Mouse (Mus musculus) kidney, adult 10 weeks (tissue): ENCODE data around the gene Hmces. TPM values are rescaled to one million over a fixed set of nuclear protein-coding genes. Genes with fewer than 3 reads are reported as not detected.

Experiments used
- polyA plus RNA-seq: library from polyadenylated mRNA; stranded (reverse); fragments of 350-450 nt; fragmentation: Illumina TruSeq; extraction: RNeasy Lipid Tissue Mini Kit (QIAGEN cat#74804); gene quantifications from one replicate; pipeline ENCODE4 v1.2.3, GENCODE M21; 2014; ENCODE audit warnings: low read depth, low replicate concordance

Gene Hmces
- 8.3 TPM for polyA plus RNA-seq

DNA sequence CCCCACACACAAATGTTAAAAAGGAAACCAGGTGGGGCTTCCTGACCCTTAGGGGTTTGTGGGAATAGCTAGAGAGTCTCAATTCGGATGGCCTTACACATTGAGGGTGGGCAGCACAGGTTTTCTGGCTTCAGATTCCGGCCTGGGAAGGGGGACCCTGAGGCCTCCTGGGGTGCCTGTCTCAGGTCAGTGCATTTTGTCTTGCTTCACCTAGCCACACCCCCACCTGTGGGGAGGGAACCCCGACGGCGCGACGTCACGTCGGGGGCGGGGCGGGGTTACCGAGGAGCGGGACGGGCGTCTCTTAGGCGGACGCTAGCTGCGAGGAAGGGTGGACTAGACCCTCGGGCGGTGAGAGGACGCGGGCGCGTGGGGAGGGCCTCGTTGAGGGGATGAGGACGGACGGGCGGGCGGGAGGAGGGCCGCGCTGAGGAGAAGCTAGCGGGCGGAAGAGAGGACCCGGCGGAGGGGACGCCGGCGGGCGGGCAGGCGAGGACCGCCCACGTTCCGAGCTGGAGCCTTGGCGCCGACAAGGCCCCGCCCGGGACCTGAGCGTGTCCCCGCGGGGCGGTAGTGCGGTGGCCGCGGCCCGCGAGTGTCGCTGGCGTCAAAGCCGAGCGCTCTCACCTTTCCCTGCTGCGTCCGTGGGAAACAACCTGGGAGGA, at the start of gene Hmces:
Gene Hmces (plus strand): TSS at position 275 of the 665 bp plus-strand sequence.

GRCm38 (mm10) chr6:87887594-87888233, 26.0 kb upstream of the Hmces start, which contains the start of gene Copg1:
Gene Copg1, plus strand, starts transcription at chr6:87887814.

DNA sequence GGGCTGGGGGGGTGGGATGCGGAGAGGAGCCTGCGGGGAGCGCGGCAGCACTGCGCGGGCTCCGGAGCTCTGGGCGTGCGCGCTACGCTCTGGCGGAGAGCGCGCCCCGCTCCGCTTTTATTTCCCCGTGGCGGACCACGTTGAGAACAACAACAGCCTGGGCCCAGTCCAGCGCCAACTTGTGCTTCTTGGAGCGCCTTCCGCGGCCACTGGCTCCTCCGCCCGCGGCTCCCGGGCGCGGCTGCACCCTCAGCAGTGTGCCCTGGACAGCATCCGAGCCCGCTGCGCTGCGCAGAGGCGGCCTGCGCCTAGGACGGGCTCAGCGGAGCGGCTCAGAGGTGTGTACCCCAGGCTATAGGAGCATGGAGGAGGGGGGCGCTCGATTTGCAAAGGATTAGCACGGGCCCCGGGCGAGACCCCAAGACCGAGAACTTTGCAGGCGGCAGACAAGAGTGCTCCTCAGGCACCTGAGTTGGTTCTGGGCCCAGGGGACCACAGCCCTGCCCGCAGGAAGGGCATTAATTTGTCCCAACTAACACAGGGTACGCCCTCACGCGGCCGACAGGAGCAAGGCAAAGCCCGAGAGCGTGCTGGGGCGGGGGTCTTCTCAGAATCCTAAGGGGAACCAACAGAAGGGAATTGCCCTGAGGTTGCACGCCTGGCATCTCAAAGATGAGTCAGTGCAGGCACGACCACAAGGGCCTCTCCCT, 68.0 kb downstream of the Hmces start, which contains the start of gene H1fx:
Gene H1fx (minus strand): TSS at position 91 of the 710 bp plus-strand sequence.

Other genes starting within 250 kb of the Hmces start
- gene Aplf, start 241.7 kb upstream of the Hmces start, polyA plus RNA-seq, result 4.9 TPM
- not detected for gene Efcc1, start 183.1 kb upstream of the Hmces start, polyA plus RNA-seq
- not detected for gene Gp9, start 135.9 kb upstream of the Hmces start, polyA plus RNA-seq
- 5.8 TPM for gene Rab43, start 101.8 kb upstream of the Hmces start, polyA plus RNA-seq
- not detected for gene Gm45140, start 78.1 kb upstream of the Hmces start, polyA plus RNA-seq
- 20.1 TPM for gene Isy1, start 75.1 kb upstream of the Hmces start, polyA plus RNA-seq
- 654 TPM for gene Cnbp, start 62.8 kb upstream of the Hmces start, polyA plus RNA-seq
- gene Copg1, start 26.1 kb upstream of the Hmces start, polyA plus RNA-seq, result 18.6 TPM
- gene H1fx, start 67.7 kb downstream of the Hmces start, polyA plus RNA-seq, result not detected
- gene Rab7, start 131.3 kb downstream of the Hmces start, polyA plus RNA-seq, result 349 TPM
- 126 TPM for gene Rpn1, start 170.5 kb downstream of the Hmces start, polyA plus RNA-seq